Mouse (Mus musculus) spleen, adult 12 weeks (tissue): ENCODE data around the gene Cabp4.

Experiments
- DNase-seq: peaks from one replicate; pipeline ENCODE4 v3.0.0; 2022; ENCODE audit warnings: low spot score

The Cabp4 gene

DNA sequence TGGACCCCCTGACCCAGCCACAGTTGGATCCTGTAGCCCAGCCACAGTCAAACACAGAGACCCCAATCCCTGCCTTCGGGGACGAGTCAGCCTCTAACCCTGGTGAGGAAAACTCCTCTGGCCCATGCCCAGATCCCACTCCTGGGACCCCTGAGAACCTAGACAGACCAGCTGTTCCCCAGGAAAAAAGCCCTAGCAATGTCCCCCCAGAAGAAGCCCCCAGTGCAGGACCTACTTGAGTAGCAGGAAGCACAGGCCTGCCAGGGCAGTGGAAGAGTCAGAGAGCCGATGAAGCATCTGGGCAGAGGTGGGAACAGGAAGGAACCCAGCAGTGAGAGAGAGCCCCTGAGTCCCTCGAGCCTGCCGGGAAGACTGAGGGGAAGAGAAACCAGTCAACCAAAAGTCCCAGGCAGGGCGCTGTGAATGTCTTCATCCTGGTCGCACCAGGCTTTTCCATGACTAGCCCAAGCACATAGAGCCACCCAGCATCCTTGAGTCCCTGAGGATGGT, at the start of gene Cabp4:
TSS of gene Cabp4 (minus strand) at position 275 of the 510 bp plus-strand sequence.
- no peak for DNase-seq

DNA sequence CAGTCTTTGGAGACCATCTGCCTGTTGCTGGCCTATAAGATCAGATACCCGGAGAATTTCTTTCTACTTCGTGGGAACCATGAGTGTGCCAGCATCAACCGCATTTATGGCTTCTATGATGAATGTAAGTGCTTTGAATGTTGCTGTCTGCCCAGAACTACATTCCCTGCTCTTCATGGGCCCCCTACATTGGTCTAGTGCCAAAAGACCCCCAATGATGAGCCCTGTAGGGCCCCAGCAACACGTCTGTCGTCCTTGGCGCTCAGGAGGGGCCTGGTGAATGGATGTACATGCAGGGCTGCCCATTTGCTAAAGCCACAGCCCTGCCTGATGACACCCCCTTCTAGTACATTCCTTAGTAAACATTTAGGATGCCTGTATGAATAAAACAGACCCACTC, 49.3 kb upstream of the Cabp4 start:
- no peak for DNase-seq

DNA sequence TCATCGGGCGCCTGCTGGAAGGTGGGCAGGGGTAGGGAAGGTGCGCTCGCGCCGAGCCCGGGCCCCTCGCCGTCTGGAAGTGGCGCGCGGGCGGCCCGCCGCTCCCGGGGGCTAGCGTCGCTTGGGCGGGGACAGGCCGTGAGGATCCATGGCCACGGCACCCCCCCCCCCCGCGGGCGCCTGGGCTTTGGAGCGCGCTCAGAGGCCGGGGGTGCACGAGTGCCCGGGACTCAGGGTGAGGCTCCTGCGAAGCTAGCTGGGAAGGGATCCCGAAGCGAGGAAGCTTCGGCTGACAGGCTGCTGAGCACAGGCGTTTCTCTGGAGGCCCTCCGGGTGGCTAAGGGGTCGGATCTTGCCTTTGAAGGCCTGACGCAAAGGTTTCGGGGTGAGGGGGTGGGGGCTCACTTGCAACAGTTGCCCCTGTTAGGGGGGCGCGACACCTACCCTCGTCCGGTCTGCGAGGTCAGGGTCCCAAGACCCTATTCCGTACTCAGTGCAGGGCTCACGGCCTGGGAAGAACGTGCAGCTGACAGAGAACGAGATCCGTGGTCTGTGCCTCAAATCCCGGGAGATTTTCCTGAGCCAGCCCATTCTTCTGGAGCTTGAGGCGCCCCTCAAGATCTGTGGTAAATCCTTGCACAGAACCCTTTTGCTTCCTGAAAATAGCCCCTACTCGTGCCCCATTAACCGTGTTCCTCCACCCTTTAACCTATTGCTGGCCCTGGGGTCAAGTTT, 48.6 kb upstream of the Cabp4 start:
- no peak for DNase-seq

DNA sequence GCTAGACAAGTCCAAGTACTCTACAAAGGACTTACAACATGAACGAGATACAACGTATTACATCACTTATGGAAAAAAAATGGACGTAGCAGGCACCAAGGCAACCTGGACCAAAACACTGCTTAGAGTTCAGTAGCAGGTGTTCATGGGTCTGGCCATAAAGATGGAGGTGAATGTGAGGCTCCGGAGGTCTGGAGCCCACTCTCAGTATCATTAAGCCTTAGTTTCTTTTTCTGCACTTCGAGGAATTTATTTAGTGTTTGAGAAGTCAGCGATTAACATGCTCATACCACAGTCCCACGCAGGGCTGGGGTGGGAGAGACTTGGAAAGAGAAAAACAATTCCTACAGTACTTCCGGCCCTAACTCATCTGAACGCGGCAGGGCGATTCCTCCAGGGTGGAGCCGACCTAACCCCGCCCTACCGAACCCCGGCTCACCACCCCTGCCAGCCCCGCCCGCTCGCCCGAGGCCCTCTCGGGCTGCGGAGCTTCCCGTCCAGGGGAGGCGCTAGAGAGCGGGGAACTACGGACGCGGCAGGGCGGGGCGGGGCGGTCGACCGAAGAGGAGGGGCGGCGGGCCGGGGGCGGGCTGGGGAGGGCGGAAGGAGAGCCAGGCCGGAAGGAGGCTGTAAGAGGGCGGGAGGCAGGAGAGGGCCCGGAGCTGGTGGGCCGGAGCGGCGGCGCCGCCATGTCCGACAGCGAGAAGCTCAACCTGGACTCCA, 47.9 kb upstream of the Cabp4 start, which contains the start of gene Ppp1ca:
TSS of gene Ppp1ca (plus strand) at position 538 of the 723 bp plus-strand sequence.
- peak; percentile 97 for DNase-seq

DNA sequence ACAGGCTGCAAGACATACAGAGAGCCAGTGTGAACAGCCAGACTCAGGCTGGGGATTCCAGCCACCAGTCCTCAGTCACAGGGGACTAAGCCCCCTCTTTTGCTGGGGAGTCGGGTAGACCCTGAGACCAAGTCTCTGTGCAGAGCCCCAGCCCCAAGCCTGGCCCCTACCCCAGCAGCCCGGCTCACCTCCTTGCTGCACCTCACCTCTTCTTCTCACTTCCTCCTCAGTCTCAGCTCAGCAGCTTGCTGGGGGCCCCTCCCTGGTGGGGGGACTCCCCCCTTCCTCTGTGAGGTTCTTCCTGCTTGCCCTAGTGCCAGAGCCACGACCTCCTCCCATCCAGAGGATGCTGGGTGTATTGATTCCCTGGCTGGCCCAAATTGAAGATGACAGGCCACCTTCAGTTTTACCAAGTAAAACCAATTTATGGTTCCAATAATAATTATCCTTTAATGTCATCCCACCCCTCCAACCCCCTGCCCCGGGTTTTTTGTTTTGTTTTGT, 47.0 kb upstream of the Cabp4 start, which contains the start of gene Tbc1d10c:
TSS of gene Tbc1d10c (minus strand) at position 454 of the 504 bp plus-strand sequence.
- peak; percentile 60 for DNase-seq

DNA sequence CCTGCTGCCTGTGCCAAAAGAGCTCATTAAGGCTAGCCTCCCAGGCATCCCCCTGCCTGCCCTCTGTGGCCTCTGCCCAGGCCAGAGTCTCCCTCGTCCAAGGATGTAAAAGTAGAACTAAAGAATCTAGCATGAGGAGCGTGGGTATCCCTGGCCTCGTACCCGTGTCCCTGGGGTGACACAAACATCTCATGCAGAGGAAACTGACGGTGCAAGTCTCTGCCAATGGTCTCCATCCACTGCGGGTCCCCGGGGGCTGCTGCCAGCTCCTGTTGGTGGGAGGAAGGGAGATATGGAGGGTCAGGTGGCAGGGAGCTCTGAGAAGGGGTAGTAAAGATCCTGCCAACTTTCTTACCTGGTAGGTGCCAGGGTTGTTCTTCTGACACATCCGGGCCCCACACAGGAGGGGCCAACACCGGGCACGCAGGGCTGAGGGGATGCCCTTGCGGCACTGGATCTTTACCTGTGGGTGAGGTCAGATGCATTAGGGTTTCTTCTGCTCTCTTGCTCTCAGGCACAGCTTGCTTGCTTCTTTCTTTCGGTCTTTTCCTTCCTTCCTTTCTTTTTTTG, 45.3 kb upstream of the Cabp4 start:
- DNase-seq: no peak

DNA sequence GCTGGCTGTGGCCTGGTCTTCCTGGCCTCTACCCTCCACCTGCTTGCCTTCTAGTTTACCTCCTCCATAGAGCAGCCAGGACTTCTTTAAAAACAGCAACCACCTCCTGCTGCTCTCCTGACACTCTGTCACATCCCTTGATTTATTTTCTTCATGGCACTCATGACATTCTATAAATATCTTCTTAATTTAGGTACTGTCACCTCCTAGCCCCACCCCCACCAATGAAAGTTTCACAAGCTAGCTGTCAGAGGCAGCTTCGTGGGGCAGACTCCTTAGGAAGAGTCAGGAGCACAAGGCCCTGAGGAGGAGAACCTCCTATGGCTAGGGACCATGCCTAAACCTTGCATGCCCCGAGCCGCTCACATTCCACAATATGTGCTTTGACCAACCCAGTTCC, 43.5 kb upstream of the Cabp4 start:
- DNase-seq: no peak

DNA sequence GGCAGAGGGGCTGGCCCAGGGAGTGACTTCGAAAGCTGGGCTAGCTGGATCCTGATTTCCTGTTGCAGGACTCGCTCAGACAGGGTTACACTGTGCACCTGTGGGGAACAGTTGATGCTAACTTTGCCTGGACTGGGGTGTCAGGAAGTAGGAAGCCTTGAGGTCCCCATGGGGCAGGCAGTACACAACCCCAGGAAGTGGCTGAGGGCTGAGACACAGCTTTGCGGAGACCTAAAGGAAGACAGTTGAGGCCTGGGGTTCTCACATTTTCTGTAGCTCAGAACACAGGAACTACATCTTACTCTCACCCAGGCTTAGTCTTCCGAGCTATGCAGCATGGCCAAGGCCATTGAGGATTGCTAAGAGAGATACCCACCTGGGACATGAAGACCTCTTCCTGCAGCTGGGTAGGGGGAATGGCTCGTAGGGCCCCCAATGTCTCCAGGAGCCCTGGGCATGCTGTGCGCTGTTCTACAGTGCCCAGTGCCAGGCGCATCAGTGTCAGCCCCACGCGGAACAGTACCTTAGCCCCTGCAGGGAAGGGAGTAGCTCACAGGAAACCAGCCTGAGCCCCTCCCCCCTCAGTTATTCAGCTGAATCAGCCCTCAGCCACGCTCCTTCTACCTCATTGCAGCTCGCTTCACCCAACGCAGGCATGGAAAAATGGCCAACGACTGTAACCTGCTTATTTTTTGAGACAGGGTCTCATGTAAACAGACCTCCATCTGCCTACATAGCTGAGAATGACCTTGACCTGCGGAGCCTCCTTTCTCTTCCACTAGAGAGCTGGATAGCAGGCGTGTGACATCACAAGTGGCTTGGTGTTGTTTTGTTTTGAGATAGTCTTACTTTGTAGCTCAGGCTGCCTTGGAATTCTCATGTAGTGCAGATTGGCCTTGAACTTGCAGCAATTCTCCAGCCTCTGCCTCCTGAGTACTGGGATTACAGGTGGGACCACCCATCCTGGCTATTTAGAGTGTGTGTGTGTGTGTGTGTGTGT, 41.4 kb upstream of the Cabp4 start:
- DNase-seq: no peak

DNA sequence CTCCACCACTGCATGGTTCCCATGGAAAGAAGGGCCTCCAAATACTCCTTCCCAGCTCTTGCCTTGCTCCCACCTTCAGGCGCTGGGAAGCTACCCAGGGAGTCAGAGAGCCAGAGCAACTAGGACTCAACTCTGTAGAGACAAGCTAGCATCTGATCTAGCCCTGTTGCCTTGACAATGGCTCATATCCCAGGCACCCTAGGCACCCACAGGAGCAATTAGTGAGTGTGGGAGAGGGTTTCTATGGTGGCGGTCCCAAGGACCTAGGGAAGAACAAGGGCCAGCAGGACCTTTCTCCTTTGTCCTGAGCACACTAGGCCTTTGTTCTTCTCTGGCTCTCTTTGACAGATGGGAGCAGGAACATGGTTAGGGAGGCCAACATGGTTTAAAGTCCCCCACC, 39.9 kb upstream of the Cabp4 start:
- no peak for DNase-seq

DNA sequence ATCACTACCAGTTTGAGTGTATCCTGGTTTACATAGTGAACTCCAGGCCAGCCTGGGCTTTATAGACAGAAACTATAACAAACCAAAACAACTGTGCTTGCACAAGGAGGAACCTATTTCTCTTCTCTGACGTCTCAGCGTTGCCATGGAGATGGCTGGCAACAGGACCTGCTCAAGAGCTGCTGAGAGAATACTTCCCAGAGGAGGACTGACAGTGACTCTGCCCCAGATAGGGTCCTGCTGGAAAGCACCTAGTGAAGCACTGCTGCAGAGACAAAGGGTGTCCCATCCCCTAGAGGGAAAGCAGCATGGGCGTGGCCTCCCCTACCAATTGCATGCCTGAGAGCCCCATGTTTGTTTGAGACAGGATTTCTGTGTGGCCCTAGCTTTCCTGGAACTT, 38.1 kb upstream of the Cabp4 start:
- no peak for DNase-seq

DNA sequence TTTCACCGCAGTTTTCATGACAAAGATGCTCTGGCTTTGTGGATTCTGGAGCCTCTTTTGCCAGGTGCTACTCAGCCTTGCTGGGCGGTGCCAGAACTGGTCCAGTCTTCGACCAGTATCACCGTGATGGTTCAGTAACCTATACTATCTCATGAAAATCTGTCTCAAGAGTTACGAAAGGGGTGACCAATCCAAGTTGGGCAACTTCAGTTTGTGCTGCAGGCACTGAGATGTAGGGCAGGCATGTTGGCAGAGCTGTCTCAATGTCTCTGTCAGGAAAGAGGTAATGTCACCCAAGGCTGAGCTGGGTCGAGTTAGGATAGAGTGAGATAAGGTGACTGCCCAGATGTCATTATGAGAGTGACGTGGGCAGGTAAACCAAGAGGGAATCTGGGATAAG, 36.6 kb upstream of the Cabp4 start:
- DNase-seq: no peak

DNA sequence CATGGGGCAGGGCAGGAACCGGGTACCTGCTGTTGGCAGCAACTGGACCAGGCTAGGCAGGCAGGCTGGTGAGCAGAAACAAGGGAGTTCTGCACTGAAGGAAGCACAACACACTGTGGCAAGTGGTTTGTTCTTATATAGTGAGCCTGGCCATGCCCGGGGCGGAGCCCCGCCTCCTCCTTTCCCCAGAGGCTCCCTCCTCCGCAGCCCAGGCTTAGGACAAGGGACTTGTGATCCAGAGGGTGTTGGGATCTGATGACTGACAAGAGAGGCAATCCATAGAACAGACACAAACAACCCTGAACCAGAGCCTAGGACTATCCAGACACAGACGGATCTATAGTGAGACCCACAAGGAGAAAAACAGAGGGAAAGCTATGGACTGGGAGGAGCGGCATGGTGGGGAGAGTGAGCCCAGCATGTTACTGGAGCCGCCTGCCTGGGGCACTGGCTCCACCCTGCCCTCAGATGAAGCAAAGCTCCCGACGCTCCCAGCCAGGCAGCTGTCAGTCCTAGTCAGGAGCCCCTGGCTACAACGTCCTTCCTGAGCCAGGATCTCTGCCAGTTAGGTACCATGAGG, 31.6 kb upstream of the Cabp4 start, which contains the start of gene Carns1:
TSS of gene Carns1 (minus strand) at position 112 of the 580 bp plus-strand sequence.
- no peak for DNase-seq

DNA sequence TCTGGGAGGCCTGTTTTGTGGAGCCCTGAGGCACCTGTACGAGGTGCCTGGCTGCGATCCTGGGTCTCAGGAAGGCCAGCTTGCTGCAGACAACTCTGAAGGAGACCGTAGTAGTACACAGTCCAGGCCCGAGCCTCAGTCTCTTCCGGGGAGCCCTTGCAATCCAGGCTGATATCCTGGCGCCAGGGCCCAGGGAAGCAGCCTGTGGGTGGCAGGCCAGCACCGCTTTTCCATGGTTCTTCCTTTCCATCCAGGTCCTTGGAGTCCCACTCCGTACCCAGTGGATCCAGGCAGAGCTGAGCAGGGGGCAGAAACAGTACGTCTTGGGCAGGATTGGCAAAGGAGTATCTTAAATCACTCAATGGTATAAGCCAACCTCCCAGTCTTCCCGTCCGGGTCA, 29.1 kb upstream of the Cabp4 start:
- DNase-seq: no peak

DNA sequence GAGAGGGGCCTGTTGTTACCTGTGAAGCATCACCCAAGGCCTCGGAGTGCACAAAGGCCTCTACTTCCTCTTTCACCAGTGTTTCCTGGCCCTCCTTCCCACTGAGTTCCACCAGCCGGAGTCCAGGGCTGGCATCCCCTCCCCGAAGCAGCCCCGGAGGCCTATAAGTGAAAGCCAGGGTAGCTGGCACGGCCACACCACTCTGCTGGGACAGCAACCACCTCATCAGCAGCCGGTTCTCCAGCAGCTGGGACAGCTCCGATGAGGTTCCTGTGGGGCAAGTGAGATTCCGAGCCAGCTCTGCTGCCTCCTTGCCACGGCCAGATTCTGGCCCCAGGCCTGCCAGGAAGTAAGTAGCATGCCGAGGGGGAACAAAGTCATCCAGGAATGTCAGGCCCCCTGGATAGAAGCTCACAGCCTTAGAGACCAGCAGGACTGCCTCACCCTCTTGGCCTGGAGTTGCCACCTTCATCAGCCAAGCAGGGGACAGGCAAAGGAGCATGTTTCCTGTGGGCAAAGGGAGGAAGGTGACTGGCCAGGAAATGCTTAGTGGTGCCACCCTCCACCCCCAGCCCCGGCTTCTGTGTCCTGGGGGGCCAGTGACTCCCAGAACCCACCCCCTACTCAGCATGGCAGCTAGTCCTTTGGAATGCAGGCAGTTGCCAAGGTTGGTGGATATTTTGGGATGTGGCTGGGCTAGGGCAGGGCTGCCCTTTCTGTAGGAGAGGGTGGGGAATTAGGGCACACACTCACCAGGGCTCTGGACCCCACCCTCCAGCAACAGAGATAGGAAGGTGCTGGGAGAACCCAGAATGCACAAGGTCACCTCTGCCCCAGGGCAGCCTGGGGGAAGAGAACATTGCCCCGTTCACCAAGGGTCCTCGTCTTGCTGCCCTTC, 27.8 kb upstream of the Cabp4 start:
- DNase-seq: no peak

DNA sequence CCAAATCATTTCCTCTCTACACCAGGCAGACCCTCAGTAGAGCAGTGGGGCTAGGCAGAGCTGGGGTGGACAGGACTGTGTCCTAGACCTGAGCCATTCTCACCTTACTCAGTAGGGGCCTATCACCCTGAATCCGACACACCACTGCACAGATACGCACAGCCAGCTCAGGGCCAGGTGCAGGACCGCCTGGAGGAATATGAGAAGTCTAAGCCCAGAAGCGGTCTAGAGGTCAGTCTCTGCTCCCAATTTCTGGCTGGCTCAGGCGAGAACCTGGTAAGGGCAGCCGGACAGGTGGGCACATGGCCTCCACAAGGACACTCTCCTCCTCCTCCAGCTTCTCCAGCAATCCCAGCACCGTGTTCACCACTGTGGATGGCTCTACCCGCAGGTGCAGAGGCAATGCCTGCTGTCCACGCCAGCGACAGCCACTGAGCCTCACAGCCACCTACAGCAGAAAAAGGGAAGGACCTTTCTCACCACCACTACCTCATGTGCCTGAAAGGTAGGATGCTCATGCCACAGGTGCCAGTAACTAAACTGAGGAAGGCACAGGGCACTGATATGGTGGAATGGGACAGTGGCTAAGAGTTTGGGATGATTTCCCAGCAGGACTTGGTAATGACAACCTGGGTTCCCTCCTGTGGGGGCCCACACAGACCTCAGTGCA, 27.0 kb upstream of the Cabp4 start:
- DNase-seq: no peak

DNA sequence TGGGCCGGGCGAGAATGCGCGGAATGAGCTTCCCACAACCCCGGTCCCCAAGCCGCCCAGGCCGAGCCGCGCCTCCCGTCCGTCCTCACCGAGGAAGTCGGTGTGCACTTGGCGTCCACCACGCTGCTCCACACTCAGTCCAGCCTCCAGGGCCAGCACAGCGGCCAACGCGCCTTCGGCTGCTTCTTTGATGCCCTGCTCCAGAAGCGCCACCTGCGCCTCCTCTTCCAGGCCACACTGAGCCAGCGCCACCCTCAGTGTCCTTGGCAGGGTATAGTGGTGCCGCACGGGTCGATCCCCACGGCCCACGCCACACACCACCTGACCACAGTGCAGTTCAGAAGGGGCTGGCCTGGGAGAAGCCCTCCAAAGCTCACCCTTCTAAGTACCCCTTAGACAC, 26.0 kb upstream of the Cabp4 start:
- no peak for DNase-seq

DNA sequence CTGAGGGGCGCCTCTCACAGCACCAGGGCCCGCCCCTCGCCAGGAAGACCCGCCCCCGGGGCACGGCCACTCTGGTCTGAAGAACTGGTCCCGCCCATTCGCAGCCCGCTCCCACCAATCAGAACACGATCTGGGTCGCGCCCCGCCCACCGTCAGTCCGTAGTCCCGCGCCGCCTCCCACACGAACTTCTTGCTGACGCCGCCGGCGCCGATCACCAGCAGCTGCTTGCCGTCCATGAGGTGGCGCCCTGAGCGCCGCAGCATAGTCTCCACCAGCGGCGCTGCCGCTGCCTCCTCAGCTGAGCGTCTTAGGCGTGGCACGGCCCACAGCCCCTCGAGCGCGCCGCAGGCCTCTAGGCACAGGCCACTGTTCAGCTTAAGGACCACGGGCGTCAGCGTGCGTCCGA, 25.5 kb upstream of the Cabp4 start:
- DNase-seq: peak; percentile 98

DNA sequence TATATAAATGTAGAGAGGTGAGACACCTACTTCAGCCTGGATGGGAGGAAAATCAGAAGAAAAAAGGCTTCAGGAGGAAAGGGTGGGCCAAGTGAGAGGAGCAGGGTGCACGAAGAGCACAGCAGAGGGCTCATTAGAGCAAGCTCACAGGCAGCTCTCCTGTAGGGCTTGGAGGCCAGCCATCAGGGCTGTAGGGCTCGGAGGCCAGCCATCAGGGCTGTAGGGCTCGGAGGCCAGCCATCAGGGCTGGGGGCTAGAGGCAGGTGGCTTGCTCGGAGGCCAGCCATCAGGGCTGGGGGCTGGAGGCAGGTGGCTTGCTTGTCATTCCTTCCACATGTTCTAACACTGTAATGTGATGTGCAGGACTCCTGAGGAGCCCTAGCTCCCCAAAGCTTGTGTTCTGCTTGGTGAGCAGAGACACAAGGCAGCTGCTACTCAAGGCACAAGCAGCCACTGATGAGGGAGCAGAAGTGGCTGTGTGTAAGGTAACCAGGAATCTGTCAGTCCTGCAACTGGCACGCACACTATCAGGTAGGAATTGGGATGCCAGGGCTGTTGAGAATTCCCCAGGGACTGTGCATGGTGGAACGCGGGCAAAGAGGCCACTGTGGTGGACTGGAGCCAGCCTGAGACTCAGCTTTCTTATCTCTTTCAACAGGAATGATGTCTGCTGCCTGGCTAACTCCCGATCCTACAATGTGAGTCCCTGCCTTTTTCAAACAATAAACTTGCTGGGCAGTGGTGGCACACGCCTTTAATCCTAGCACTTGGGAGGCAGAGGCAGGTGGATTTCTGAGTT, 23.0 kb upstream of the Cabp4 start:
- no peak for DNase-seq

DNA sequence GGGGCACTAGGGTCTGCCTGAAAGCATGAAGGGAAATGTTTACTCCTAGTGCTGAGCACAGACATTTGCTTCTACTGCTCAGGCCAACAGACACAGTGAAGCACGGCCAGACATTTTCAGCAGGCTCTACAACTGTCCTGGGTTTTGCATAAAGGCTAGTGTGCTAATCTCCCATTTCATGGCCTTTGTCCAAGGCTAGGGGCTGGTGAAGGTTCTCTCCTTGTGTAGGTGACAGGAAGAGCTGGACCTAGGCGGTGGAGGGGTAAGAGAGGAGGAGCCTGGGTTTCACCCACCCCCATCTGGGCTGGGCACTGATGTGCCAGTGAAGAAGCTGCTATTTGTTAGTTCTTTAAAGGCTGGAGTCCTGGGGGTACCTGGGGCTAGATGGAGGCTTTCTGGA, 20.9 kb upstream of the Cabp4 start:
- no peak for DNase-seq
